Mouse (Mus musculus) hematopoietic stem cell, adult 5-6 weeks (primary cell): ENCODE data around the gene Synpo2l. TPM values are rescaled to one million over a fixed set of nuclear protein-coding genes. Genes with fewer than 3 reads are reported as not detected.
"Not testable (repeated sequence)": the region's sequence is repeated elsewhere in the genome, so short reads cannot be mapped to it uniquely, and the experiment has no call there.

Experiments used
- ATAC-seq, 2 experiments: fragments of 125-278 bp in 1 of 2; replicated peaks in 1 of 2; 2 replicates each; pipeline ENCODE4 v1.8.0; 2016 to 2017; ENCODE audit warnings: inconsistent platforms in 2 of 2, mild to moderate bottlenecking in 2 of 2, moderate number of reproducible peaks in 2 of 2, low read depth in 1 of 2, moderate TSS enrichment in 1 of 2; ENCODE audit not compliant: low FRiP score in 2 of 2, poor library complexity in 2 of 2, severe bottlenecking in 2 of 2, insufficient read depth in 1 of 2, low TSS enrichment in 1 of 2
- total RNA-seq: library from RNA; stranded (forward); fragments of 172-1452, 232-1000 nt; gene quantifications from 2 replicates; pipeline ENCODE4 v1.2.3, GENCODE M21; 2017

Gene Synpo2l
- total RNA-seq: 0.06 TPM in 1 of 2 replicates, not detected in the other

DNA sequence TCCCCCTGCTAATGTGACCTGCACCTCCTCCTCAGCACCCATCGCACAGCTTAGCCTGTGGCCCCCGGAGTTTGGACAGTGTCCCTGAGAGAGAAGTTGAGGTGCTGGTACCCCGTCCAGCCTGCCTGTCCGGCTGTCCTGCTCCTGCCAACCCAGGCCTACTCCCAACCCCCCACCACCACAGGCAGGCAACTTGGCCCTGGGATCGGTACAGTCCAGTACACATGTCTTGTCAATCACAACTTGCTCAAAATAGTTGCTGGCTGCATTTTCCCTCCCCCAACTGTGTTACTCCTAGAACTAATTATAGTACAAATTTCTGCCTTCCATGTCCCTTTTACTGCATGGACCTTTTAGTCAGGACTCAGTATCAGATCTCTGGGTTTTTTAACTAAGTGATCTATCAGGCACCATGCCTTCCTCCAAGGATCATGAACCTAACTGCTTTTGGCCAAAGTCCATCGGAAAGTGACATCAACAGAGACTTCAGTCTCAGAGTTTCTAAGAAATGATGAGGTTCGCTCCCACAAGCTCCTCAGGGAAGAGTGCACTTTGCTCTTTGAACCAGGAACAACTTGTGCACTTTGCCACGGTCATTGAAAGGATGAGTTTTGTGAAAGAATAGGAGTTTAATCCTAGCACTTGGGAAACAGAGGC is at the start of gene Synpo2l:
Gene Synpo2l (minus strand): TSS at position 201 of the 657 bp plus-strand sequence.
- no peak for ATAC-seq

DNA sequence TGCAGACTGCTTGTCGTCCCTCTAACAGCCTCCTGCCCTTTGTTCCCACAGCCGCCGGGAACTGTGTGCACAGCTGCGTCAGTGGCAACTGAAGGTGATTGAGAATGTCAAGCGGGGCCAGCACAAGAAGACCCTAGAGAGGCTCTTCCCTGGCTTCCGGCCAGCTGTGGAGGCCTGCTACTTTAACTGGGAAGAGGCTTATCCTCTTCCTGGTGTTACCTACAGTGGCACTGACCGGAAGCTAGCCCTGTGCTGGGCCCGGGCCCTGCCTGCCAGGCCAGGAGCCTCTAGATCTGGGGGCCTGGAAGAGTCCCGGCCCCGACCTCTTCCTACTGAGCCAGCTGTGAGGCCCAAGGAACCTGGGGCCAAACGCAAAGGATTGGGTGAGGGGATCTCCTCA is 45.7 kb upstream of the Synpo2l start:
- ATAC-seq: no peak

- no peak for ATAC-seq
These were observed 40.1 kb upstream of the Synpo2l start for GRCm38 (mm10) chr14:20708239-20708638.

DNA sequence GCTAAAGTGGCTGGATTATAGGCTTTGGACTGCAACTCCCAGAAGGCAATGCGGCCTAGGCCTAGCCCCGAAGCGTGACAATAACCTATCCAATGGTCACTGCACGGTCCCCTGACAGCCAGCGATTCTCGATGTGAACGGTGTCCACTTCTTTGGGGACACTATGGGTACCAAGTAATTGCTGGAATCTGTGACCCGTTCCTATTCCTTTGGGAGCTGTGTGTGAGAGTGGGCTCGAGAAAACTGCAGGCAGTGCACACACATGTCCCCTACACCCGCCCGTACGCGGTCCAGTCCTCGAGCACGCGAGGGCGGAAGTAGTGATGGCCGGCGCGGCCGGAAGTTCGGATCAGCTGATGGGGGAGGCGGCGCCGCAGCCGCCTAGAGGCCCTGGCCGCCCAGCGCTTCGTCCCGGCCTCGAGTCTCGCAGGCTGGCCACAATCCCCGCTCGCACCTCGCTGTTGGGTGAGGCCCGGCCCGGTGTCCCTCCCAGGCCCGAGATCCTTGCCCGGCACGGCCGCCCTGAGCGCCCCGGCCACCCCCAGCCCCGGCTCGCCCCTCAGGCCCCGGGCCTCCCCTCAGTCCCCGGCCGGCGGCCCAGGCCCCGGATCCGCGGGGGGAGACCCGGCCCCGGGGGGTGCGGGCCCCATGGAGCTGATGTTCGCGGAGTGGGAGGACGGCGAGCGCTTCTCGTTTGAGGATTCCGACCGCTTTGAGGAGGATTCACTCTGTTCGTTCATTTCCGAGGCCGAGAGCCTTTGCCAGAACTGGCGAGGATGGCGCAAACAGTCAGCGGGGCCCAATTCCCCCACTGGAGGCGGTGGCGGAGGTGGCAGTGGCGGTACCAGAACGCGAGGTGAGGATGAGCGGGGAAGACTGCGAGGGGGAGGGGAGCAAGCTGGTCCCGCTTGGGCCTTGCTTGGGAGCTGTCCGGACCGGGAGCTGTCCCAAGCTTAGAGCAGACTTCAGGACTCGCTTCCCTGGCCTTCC is 39.3 kb upstream of the Synpo2l start, which contains the start of gene Zswim8:
Gene Zswim8 (plus strand): TSS at position 352 of the 990 bp plus-strand sequence.
- ATAC-seq: peak; percentile 77 to 82

DNA sequence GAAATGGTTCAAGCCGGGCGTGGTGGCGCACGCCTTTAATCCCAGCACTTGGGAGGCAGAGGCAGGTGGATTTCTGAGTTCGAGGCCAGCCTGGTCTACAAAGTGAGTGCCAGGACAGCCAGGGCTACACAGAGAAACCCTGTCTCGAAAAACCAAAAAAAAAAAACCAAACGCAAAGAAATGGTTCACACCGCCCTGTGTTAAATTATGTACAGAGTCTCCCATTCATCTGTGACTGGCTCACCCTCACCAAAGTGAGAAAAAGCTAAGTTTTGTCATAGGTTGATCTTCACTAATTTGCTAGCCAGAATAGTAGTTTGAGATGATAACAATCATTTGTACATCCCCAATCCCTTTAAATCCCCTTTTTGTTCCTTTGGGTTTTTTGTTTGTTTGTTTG is 35.3 kb upstream of the Synpo2l start:
- ATAC-seq: not testable (repeated sequence)

- peak; percentile 71 to 81 for ATAC-seq
These were observed 34.7 kb upstream of the Synpo2l start, which contains the start of gene Chchd1 for GRCm38 (mm10) chr14:20702741-20703381. Gene Chchd1 (plus strand): TSS chr14:20703006.

GRCm38 (mm10) chr14:20702096-20702740 is 34.1 kb upstream of the Synpo2l start:
- ATAC-seq: no peak

- ATAC-seq: no peak
These were observed 33.4 kb upstream of the Synpo2l start for GRCm38 (mm10) chr14:20701554-20701953.

GRCm38 (mm10) chr14:20700362-20700761 is 32.2 kb upstream of the Synpo2l start:
- no peak for ATAC-seq

- ATAC-seq: no peak
These were observed 30.4 kb upstream of the Synpo2l start for GRCm38 (mm10) chr14:20698515-20698914.

GRCm38 (mm10) chr14:20696986-20697385 is 28.8 kb upstream of the Synpo2l start:
- ATAC-seq: peak; percentile 31 to 73; a peak in 2 of 4 replicates

GRCm38 (mm10) chr14:20695761-20696520 is 27.8 kb upstream of the Synpo2l start:
- ATAC-seq: no peak; a peak in 1 of 4 replicates

GRCm38 (mm10) chr14:20694884-20695760 is 27.0 kb upstream of the Synpo2l start, which contains the start of gene Fut11:
Gene Fut11 (plus strand): TSS chr14:20694968.
- ATAC-seq: peak; percentile 72 to 75

DNA sequence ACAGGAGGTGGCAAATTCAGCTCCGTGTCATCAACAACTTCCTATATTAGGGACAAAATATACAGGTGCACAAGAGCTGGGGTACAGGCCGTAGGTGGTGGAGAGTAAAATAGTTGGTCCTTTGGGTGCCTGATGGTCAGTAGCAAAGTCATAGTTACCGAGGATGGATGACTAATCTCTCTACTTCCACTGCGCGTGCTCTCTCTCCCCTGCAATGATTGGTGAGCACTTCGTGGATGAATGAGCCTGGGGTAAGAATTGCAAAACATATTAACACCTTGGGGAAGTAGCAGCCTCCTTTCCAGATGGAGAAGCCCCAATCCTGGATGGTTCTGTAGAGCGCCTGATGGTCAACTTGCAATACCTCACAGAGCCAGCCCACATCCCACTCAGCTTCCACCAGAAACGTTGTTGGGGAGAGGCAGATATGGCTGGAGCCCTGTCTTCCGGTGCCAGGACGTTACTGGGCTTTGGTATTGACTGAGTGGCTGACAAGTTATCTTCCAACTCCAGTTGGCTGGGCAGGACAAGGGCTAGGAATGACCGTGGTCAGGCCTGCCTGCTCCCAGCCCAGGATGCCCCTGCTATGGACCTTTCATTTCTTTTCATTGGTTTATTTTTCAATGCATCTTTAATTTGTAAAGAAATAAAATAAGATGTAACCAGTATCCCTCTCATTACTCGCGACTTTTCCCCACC is 26.2 kb upstream of the Synpo2l start:
- no peak for ATAC-seq

- no peak for ATAC-seq
These were observed 25.5 kb upstream of the Synpo2l start for GRCm38 (mm10) chr14:20693589-20694101.
